Mouse (Mus musculus) brain, embryonic 14.5 days (tissue): Measurements from ENCODE around the gene Mtfmt.

Experiments
- CTCF ChIP-seq: fragments of 200-500 bp; IDR thresholded peaks from 2 replicates; pipeline ENCODE4 v1.5.1; 2012; ENCODE audit warnings: inconsistent platforms, mild to moderate bottlenecking, moderate library complexity, borderline replicate concordance; ENCODE audit not compliant: insufficient read depth, insufficient read length; ENCODE audit errors: extremely low read depth
- POLR2A ChIP-seq: fragments of 200-500 bp; IDR thresholded peaks from 2 replicates; pipeline ENCODE4 v1.6.1; 2012; ENCODE audit warnings: mild to moderate bottlenecking, inconsistent platforms, borderline replicate concordance; ENCODE audit not compliant: poor library complexity, insufficient read depth, insufficient read length, severe bottlenecking; ENCODE audit errors: extremely low read depth

- TF ChIP-seq CTCF (no peak), POLR2A (no peak)
Measured at GRCm38 (mm10) chr9:65391613-65391964, 44.0 kb upstream of the Mtfmt start, which contains the start of gene Kbtbd13.
